Mouse (Mus musculus): Measurements from ENCODE around the gene Ddx27. TPM values are rescaled to one million over a fixed set of nuclear protein-coding genes. Genes with fewer than 3 reads are reported as not detected.

Gene Ddx27
- polyA plus RNA-seq, 1 experiment: 18.6 TPM

GRCm38 (mm10) chr2:167048223-167048622 lies 33.2 kb downstream of the Ddx27 start:
- no peaks in the 10 kb centered on the region for H3K4me1 ChIP-seq (ENCODE audit: control insufficient read depth, insufficient read depth, low read length)
- DNase-seq: no peak
- WGBS: 89% methylated on average over 10 of the region's 10 CpGs
- H3K4me3 ChIP-seq (replicated peaks; ENCODE audit: extremely low read depth, low read depth, low read length): no peak overlapping the region
- no peak for TF ChIP-seq POLR2A (IDR thresholded peaks at IDR 0.05; ENCODE audit: borderline replicate concordance, extremely low read depth, low read depth, low read length)

GRCm38 (mm10) chr2:167048698-167049358 lies 33.8 kb downstream of the Ddx27 start:
- Histone ChIP-seq H3K4me1 (ENCODE audit: control insufficient read depth, insufficient read depth, low read length) (no peaks in the 10 kb centered on the region), H3K4me3 (replicated peaks; ENCODE audit: extremely low read depth, low read depth, low read length) (no peak overlapping the region)
- no peak for DNase-seq
- TF ChIP-seq POLR2A (IDR thresholded peaks at IDR 0.05; ENCODE audit: borderline replicate concordance, extremely low read depth, low read depth, low read length) (no peak), CTCF (IDR thresholded peaks at IDR 0.05; ENCODE audit: insufficient read depth, low read length) (no peak)
- 85% methylated on average over 8 of the region's 8 CpGs for WGBS

GRCm38 (mm10) chr2:167053127-167053844 lies 38.3 kb downstream of the Ddx27 start:
- WGBS: 59% methylated on average over 9 of the region's 9 CpGs
- no peak overlapping the region for H3K4me3 ChIP-seq (replicated peaks; ENCODE audit: extremely low read depth, low read depth, low read length)
- TF ChIP-seq CTCF (IDR thresholded peaks at IDR 0.05; ENCODE audit: insufficient read depth, low read length) (no peak), POLR2A (IDR thresholded peaks at IDR 0.05; ENCODE audit: borderline replicate concordance, extremely low read depth, low read depth, low read length) (no peak)
- no peak for DNase-seq
- peaks cover 5% of the 10 kb centered on the region; the same call in 1 of the 2 replicates for H3K4me1 ChIP-seq (ENCODE audit: control insufficient read depth, insufficient read depth, low read length)

- TF ChIP-seq POLR2A (IDR thresholded peaks at IDR 0.05; ENCODE audit: borderline replicate concordance, extremely low read depth, low read depth, low read length) (no peak), CTCF (IDR thresholded peaks at IDR 0.05; ENCODE audit: insufficient read depth, low read length) (no peak)
- H3K4me1 ChIP-seq (ENCODE audit: control insufficient read depth, insufficient read depth, low read length): peaks cover 13% of the 10 kb centered on the region
- 51% methylated on average over 15 of the region's 15 CpGs for WGBS
- H3K4me3 ChIP-seq (replicated peaks; ENCODE audit: extremely low read depth, low read depth, low read length): no peak overlapping the region
- DNase-seq: no peak
Observed at GRCm38 (mm10) chr2:167055386-167055785, 40.4 kb downstream of the Ddx27 start.

- DNase-seq: no peak
- WGBS: 93% methylated on average over 15 of the region's 15 CpGs
- H3K4me1 ChIP-seq (ENCODE audit: control insufficient read depth, insufficient read depth, low read length): peaks cover 16% of the 10 kb centered on the region
- TF ChIP-seq POLR2A (IDR thresholded peaks at IDR 0.05; ENCODE audit: borderline replicate concordance, extremely low read depth, low read depth, low read length): no peak
- TF ChIP-seq CTCF (IDR thresholded peaks at IDR 0.05; ENCODE audit: insufficient read depth, low read length): no peak
- no peak overlapping the region for H3K4me3 ChIP-seq (replicated peaks; ENCODE audit: extremely low read depth, low read depth, low read length)
Observed at GRCm38 (mm10) chr2:167056210-167056941, 41.4 kb downstream of the Ddx27 start.

GRCm38 (mm10) chr2:167056942-167057323 lies 41.9 kb downstream of the Ddx27 start:
- 64% methylated on average over 5 of the region's 5 CpGs for WGBS
- no peak for TF ChIP-seq CTCF (IDR thresholded peaks at IDR 0.05; ENCODE audit: insufficient read depth, low read length)
- no peak for TF ChIP-seq POLR2A (IDR thresholded peaks at IDR 0.05; ENCODE audit: borderline replicate concordance, extremely low read depth, low read depth, low read length)
- H3K4me1 ChIP-seq (ENCODE audit: control insufficient read depth, insufficient read depth, low read length): peaks cover 21% of the 10 kb centered on the region
- H3K4me3 ChIP-seq (replicated peaks; ENCODE audit: extremely low read depth, low read depth, low read length): no peak overlapping the region
- no peak for DNase-seq

- peaks cover 21% of the 10 kb centered on the region for H3K4me1 ChIP-seq (ENCODE audit: control insufficient read depth, insufficient read depth, low read length)
- TF ChIP-seq POLR2A (IDR thresholded peaks at IDR 0.05; ENCODE audit: borderline replicate concordance, extremely low read depth, low read depth, low read length) (no peak), CTCF (IDR thresholded peaks at IDR 0.05; ENCODE audit: insufficient read depth, low read length) (no peak)
- 26% methylated on average over 3 of the region's 3 CpGs for WGBS
- no peak overlapping the region for H3K4me3 ChIP-seq (replicated peaks; ENCODE audit: extremely low read depth, low read depth, low read length)
- no peak for DNase-seq
Observed at GRCm38 (mm10) chr2:167058201-167058600, 43.2 kb downstream of the Ddx27 start.

GRCm38 (mm10) chr2:167058814-167059387 lies 43.9 kb downstream of the Ddx27 start:
- no peak for DNase-seq
- TF ChIP-seq CTCF (IDR thresholded peaks at IDR 0.05; ENCODE audit: insufficient read depth, low read length): no peak
- TF ChIP-seq POLR2A (IDR thresholded peaks at IDR 0.05; ENCODE audit: borderline replicate concordance, extremely low read depth, low read depth, low read length): no peak
- 50% methylated on average over 3 of the region's 3 CpGs for WGBS

GRCm38 (mm10) chr2:167059536-167059935 lies 44.5 kb downstream of the Ddx27 start:
- WGBS: 69% methylated on average over 8 of the region's 8 CpGs
- TF ChIP-seq CTCF (IDR thresholded peaks at IDR 0.05; ENCODE audit: insufficient read depth, low read length): no peak
- TF ChIP-seq POLR2A (IDR thresholded peaks at IDR 0.05; ENCODE audit: borderline replicate concordance, extremely low read depth, low read depth, low read length): no peak
- H3K4me1 ChIP-seq (ENCODE audit: control insufficient read depth, insufficient read depth, low read length): peaks cover 25% of the 10 kb centered on the region
- no peak overlapping the region for H3K4me3 ChIP-seq (replicated peaks; ENCODE audit: extremely low read depth, low read depth, low read length)
- no peak for DNase-seq

More at GRCm38 (mm10) chr2:167058814-167059387, 43.9 kb downstream of the Ddx27 start:
- Histone ChIP-seq H3K4me1 (ENCODE audit: control insufficient read depth, insufficient read depth, low read length) (peaks cover 25% of the 10 kb centered on the region), H3K4me3 (replicated peaks; ENCODE audit: extremely low read depth, low read depth, low read length) (no peak overlapping the region)
